Mouse (Mus musculus): ENCODE measurements around the gene Scnn1a.

DNA sequence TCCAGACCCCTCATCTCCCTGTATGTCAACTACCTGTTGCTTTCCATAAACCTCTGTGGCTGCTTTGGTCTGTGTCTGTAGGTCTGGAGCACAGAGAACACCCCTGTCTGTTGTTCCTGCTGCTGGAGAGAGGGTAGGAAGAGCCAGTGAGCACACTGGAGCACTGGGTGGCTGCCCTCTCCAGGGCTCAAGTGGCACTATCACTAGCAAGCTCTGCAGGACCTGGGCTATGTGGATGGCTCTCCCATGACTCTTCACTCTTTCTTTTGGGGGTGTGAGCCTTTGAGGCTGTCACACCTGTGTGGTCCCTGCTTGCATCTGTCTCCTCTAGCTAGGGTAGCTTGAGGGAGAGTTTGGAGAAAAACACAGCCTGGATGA lies 551 bp upstream of the Scnn1a start:
- TF ChIP-seq MAX (IDR thresholded peaks at IDR 0.05) (no peak), CTCF (IDR thresholded peaks at IDR 0.05; ENCODE audit: control insufficient read depth, insufficient read depth, insufficient read length) (no peak), FOSL1 (IDR thresholded peaks at IDR 0.05; ENCODE audit: insufficient read depth, low read length, poor library complexity, severe bottlenecking) (no peak)

All from C2C12 (cell line).